Mouse (Mus musculus): ENCODE data around the gene Ccnd2.

Ccnd2 gene

DNA sequence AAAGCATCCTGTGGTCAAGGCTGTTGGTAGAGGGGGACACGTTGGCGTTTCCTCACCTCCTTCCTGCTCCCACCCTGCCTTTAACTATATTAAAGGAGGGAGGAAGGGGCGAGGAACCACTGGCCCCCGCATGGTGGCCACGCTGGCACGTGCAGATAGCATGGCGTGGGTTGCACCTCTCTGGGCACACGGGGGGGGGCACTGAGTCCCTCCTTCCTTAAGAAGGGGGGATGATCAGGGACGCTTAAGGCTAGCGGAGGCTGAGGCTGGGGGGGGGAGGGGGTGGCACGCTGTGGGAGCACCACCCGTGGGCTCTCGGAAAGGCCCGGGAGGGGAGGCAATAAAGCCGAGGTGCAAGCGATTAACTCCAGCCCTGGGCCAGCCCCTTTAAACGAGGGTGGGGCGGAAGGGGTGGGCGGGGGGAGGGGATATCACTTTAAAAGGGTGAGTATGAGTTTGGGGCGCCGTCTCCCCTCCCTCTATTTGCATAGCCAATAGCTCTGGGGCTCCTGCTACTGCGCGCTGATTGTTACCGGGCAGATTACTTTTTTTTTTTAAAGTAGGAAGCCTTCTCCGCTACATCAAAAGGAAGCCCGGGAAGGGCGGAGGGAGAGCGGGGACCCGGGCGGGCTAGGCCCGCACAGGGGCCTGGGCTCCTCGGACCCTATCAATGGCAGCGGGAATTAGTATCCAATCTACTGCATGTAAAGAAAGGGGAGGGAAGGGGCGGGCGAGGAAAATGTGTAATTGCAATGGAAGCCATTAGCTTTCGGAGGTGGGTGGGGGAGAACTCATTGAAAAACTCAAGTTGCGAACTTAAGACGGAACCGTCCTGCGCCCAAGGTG lies at the start of gene Ccnd2:
Ccnd2 (minus strand) TSS at position 88 of the 846 bp plus-strand sequence.
- in situ Hi-C loops (cut with MboI; ENCODE audit: unreplicated experiment in 2 of 2): loop anchor here in 1 of 2 experiments (5.0 kb wide), 1 partner anchor 85 kb away; no protein-coding TSS in a partner anchor

DNA sequence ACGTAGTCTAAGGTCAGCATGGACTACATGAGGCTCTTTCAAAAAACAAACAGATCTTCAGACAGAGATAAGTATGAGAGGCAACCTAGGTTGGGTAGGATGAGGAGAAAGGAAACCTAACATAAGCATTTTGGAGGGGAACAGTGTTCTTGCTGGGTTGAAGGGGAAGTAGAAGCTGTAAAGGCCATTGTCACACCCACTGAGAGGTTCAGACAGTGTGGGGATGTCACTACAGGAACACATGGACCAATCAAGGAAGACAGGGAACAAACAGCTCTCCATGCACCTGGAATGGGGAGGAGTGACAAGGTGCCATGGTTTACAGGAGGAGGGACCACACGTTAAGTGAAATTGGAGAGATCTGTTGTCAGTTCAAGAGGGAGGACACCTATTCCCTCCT lies 45.0 kb upstream of the Ccnd2 start:
- in situ Hi-C loops (cut with MboI; ENCODE audit: unreplicated experiment in 2 of 2): no loop called here

DNA sequence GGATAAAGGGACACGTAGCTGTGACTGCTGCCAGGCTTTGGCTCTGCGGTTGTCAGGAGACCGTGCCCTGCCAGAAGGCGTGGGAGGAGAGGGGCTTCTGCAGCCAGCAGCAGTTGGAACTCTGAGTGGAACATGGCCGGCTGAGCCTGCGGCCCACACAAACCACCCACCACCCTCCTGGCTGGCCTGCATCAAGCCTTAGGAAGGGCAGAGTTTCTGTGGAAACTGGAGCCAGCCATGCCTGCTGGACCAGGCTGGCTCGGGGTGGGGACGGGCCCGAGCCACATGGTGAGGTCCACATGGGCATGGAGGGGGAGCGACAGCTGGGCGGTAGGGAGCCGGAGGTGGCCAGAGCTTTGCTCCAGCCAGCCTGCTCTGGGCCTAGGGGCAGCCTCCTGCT lies 29.3 kb upstream of the Ccnd2 start:
- in situ Hi-C loops (cut with MboI; ENCODE audit: unreplicated experiment in 2 of 2): no loop called here

DNA sequence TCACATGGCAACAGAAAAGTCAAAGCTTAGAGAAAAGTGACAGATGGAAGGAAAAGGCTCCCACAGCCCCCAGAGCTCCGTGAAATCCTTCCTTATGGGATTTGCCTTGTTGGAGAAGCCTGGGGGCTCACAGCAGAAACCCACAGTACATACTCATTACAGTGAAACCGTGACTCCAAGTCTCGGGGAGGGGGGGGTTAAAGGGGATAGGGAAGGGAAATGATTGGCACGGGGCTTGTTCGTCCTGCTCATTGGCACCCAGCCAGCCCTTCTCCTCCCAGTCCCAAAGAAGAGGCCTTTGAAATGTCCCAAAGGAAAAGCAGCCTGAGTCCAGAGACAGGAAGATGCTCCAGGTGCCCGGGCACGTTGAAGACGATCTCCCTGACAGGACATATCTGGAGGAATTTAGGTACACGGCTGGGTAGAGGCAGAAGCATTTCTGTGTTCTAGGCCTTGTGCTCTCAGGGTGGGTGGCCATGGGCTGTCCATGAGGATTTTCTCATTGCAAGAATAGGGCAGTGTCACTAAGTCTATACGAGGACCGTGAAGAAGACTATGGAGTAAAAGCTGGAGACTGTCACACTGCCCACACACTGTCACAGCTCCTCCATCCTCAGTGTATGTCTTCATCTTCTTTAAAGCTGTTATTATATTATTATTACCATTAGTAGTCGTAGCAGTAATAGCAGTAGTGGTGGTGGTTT lies 27.2 kb upstream of the Ccnd2 start:
- in situ Hi-C loops (cut with MboI; ENCODE audit: unreplicated experiment in 2 of 2): no loop called here

DNA sequence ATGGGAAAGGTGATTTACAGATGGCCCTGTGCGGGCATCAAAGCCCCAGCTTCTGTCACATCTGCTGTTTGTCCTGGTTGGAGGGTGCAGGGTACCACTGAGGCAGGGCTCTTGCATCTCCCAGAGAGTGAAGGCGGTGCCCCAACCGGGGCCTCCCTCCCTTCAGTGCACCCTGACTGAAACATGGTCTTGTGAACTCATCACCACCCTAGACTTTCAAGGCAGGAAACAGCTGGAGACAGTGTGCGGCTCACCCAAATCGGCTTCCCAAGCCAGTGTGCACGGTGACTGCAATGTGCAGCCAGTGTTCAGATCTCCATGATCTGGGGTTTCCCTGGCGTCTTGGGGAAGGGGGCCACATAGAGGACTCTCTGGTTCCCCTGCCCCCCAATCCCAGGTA lies 26.0 kb upstream of the Ccnd2 start:
- in situ Hi-C loops (cut with MboI; ENCODE audit: unreplicated experiment in 2 of 2): no loop called here

DNA sequence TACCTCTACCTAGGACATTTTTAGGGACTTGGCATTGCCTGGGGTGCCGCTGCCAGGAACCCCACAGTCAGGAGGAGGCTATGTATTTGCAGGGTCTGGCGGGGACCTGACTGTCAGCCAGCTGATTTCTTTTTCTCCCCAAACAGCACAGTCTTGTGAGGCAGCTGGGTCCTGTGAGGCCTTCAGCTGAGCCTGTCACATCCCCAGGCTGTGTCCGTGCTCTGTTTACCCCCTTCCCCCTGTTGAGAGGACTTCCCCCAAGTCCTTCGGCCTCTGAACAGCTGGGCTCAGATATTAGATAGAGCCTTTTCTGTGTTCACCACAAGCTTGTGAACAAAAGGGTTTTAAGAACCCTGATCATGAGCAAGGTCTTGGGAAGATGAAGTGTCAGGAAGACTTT lies 25.4 kb upstream of the Ccnd2 start:
- in situ Hi-C loops (cut with MboI; ENCODE audit: unreplicated experiment in 2 of 2): no loop called here

DNA sequence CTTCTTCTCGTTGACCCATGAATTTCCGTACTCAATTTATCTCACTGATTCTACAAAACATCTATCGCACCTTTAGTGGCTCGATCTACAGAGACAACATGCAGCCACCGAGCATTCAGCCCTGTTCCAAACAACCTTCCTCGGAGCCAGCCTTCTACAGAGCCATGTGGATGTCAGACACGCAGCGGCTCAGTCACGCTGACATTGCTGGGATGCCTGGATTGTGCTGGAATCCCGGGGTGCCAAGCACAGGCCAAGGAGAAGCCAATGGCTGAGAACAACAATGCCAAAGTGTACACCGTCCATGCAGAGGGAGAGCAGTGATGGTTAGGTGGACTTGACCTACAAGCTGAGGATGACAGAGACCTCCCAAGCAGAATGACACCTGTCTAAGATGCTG lies 20.5 kb upstream of the Ccnd2 start:
- in situ Hi-C loops (cut with MboI; ENCODE audit: unreplicated experiment in 2 of 2): loop anchor here in 1 of 2 experiments (5.0 kb wide), 1 partner anchor 35 kb away; no protein-coding TSS in a partner anchor

DNA sequence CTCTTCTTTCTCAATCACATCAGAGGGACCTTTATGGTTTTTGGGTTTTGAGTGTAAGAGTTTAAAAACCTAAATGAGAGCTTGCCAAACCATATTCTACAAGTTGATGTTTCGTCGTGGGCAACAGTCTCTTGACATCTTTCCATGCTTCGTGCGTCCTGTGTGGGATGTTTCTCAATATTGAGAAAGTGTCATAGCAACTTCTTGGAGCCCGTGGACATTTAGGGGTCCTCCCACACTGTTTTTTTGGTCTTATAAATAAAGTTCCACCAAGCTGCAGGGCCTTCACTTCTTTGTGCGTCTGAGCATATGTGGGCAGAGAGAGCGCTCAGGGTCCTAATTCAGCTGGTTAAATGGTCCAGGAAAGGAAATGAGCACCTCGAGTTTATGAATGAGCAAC lies 18.7 kb upstream of the Ccnd2 start:
- in situ Hi-C loops (cut with MboI; ENCODE audit: unreplicated experiment in 2 of 2): loop anchor here in 1 of 2 experiments (5.0 kb wide), 1 partner anchor 37 kb away; no protein-coding TSS in a partner anchor

DNA sequence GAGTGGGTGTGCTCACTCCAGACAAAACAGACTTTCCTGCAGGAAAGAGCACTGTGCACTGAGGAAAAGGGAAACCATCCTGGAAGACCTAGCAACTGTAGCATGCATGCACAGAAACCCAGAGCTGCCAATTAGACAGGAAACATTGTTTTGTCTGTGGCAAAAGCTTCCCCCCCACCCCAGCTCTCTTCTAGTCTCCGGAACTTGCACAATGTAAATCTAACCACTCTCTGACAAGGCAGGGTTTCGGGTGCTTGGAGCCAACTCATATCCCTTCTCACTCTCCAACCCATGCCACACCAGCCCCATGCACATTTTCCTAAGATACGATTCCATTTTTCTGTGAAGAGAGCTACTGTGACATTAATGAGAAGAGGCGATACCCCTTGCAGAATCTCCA lies 13.7 kb upstream of the Ccnd2 start:
- in situ Hi-C loops (cut with MboI; ENCODE audit: unreplicated experiment in 2 of 2): loop anchor here in 1 of 2 experiments (5.0 kb wide), 1 partner anchor 37 kb away; no protein-coding TSS in a partner anchor

DNA sequence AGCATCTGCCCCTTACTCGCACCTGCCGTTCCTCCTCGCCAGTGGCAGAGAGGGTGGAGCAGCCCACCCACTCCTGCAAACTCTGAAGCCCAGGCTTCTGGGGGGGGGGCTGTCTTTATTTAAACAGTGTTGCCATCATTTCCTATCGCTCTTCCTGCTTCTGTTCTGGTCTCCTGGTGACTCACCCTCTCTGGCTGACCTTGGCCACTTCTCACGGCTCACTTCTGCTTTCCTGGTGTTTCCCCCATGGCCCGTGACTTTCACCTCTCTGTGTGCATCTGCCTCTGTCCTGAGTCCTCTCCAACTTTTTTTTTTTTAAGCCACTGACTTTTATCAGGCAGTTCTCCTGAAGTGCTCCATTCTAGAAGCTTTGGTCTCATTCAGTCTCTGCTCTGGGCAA lies 10.8 kb upstream of the Ccnd2 start:
- in situ Hi-C loops (cut with MboI; ENCODE audit: unreplicated experiment in 2 of 2): no loop called here

DNA sequence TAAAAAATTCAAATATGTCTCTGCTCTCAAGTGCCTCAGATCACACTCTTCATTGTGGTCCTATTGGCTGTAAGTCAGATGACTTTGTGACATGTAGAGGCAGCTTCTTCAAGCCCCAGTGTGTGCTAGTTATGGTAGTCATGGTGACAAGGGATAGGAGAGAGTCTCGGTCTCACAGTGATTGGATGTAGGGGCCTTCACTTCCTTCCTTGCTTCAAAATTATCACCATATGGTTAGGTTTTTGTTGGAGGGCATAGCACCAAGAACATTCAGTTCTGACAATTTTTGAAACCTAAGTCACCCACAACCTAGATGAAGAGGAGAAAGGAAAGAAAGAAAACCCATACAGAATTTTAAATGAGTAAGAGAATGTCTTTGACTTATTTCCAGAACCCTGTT lies 5.3 kb upstream of the Ccnd2 start:
- in situ Hi-C loops (cut with MboI; ENCODE audit: unreplicated experiment in 2 of 2): no loop called here

DNA sequence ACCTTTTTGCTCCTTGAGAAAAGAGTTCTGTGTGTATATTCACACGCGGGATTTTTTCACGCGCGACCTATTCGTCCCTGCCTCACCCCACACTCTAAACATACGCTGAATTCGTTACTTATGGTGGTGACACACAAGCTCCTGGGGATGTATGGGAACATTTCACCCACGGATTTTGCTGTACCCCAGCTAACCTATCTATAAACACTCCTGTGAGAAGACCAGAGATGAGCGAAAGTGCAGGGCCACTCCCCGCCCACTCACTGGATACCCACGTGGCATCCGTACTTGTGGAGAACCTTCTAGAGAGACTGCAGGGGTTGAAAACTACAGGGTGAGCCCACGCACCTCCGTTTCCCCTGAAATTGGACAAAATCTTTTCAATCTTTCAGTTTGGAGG lies 3.5 kb upstream of the Ccnd2 start:
- in situ Hi-C loops (cut with MboI; ENCODE audit: unreplicated experiment in 2 of 2): no loop called here

DNA sequence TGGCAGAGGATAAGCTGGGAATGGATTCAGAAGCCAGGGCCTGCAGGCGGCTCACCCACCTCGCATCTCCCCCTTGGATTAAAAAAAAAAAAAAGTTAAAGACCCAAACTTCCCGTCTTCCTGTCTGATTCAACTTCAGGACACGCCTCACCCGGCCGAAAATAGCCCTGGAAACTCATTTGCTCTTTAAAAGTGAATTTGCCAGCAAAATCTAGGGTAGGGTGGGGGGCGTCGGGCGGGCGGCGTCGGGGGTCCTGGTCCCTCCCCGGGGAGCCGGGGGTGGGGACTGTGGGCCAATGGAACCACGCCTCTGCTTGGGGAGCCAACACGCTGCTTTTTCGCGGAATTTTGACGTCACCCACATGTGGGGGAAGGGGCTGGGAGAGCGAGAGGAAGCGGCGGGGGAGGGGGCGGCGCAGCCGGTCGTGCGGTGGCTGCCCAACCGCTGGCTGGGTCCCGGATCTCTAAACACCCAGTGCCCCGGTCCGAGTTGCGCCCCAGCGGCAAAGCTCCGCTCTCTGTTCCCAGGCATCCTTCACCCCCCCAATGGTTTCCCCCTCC lies 2.8 kb upstream of the Ccnd2 start:
- in situ Hi-C loops (cut with MboI; ENCODE audit: unreplicated experiment in 2 of 2): loop anchor here in 1 of 2 experiments (5.0 kb wide), 1 partner anchor 83 kb away; no protein-coding TSS in a partner anchor

DNA sequence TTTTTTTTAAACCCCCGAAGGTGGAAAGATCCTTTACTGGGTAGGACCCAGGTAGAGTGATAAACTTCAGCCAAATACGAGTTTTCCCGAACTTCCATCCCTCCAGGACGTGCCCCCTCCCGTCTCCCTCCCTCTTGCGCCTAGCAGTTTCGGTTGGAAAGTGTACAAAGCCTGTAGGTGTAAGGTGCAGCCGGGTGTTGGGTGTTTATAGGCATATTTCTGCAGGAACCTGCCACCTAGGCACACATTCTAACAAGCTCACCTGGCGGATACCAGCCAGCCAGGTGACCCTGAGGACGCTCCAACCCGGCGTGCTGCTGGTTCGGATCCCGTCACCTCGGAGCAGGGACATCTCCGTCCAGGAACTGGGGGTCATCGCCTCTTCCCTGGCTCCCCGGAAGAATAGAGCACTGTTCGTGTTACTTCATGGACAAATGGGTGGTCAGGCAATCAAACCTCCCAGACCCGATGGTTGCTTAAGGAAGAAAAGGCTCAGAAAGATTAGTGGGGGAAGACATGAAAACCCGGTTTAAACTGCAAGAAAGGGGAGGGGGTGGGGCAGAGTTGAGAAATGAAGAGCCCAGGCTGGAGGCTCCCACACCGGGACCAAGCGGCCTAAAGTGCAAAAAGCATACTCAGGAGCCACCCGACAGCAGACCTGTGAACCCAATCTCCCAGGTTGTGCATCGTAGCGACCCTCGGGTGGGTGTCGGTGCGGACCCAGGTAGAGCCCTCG lies 2.1 kb upstream of the Ccnd2 start:
- in situ Hi-C loops (cut with MboI; ENCODE audit: unreplicated experiment in 2 of 2): loop anchor here in 1 of 2 experiments (5.0 kb wide), 1 partner anchor 83 kb away; no protein-coding TSS in a partner anchor

DNA sequence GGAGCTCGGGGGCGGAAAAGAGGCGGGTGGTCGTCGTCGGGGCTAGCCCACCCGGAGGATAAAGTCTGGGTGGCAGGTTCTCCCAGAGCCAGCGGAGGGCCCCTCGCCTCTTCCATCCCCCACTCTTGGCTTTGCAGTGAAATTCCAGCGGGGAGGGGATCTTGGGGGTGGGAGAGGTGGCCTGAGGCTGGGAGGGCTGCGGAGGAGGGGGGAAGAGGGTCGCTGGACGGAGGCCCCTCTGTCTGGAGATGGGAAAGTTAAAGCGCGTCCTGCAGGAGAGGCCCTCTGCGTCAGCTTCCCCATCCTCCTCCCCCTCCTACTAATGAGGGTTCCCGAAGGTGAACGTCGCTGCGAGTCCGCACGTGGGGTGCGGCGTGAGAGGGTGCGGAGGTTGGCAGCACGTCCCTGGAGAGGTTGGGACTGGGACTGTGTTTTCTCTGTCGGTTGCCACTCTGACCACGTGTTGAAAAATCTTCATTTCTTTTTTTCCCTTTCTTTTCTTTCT lies 1.4 kb upstream of the Ccnd2 start:
- in situ Hi-C loops (cut with MboI; ENCODE audit: unreplicated experiment in 2 of 2): loop anchor here in 1 of 2 experiments (5.0 kb wide), 1 partner anchor 84 kb away; no protein-coding TSS in a partner anchor

DNA sequence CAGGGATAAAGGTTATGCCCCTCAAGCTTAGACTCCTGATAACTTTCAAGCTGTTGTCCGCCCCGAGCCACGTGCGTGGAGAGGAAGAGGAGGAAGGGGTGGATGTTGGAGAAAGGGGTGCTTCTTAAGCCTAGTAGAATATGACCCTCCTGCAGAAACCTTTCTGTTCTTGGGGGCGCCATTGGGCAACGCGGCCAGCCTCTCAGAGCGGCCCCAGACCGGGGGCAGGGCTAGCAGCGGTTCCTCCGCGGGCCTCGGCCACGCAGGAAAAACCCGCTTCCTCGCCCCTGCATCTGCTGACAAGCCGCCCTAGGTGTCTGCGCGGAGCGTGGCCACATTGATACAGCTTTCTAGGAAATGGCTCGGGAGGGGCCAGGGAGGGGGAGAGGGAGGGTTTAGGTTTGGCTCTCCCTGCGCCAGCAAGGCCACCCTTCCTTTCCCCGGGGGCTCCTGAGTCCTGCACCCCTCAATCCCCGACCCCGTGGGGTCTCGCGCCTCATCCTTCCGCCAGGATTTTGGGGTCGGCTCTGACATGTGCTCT lies 358 bp downstream of the Ccnd2 start:
- in situ Hi-C loops (cut with MboI; ENCODE audit: unreplicated experiment in 2 of 2): loop anchor here in 1 of 2 experiments (5.0 kb wide), 1 partner anchor 86 kb away; no protein-coding TSS in a partner anchor

DNA sequence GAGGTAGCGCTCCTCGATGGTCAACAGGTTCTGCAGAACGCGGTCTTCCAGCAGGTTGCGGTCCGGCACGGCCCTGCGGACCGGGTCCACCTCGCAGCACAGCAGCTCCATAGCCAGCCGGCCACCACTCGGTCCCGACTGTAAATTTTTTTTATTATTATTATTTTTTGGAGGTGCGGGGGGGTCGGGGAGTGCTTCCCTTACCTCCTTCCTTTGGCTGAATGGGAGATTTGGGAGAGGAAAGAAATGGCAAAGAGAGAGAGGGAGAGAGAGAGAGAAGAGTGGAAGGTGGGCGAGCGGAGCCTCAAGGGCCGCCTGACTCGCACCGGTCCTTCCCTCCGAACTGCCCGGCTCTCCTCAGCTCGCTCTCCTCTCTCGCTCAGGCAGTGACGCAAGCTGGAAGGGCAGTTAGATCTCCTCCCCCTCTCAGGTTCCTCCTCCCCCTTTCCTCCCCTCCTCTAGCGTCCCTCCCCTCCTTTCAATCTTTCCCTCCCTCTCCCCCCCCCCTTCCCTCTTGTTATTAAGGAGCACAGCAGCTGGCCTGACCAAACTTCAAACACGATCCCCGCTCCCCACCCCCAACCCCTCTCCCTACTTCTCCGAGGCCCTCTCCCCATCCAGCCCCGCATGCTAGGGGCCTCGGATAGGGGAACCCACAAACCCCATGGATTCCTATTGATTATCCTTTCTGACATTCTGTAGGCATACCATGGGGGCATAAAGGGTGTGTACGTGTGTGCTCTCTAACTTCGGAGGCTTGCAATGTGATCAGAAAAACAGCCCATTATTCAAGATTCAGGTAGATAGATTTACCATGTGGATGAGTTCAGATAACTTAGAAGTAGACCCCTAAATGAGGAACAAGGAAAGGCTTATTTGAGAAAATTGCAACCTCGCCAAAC lies 1.1 kb downstream of the Ccnd2 start:
- in situ Hi-C loops (cut with MboI; ENCODE audit: unreplicated experiment in 2 of 2): loop anchor here in 1 of 2 experiments (5.0 kb wide), 1 partner anchor 86 kb away; no protein-coding TSS in a partner anchor

DNA sequence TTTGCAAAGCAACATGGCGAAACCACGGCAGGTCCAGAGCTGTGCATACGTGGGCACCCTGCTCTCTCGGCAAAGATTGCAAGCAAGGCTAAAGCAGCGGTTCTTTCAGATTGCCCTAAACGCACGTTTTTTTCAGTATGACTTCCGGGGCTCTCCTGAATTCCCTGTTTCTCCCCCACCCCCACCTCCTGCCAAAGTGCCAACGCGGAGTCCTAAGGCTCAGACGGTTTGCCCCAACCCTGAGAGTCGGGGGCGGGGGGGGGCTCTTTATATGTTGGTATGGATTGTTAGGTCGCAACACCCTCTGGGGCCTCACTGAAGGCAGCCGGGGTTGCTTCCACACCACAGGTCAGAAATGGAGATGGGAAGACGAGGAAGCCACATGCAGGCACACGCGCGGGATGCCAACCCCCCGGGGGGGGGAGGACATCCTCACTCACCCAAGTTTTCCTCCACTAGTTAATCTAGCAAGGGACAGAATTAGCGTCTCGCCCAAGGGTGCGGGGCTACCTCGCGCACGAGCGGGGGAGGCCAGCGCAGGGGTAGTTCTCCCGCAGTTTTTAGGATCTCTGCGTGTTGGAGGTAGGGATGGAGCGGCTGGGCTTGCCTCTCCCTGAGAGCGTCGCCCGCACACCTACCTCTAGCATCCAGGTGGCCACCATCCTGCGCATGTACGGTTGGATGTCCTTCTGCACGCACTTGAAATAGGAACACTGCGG lies 1.9 kb downstream of the Ccnd2 start:
- in situ Hi-C loops (cut with MboI; ENCODE audit: unreplicated experiment in 2 of 2): loop anchor here (5.0 to 25.0 kb wide), 9 partner anchors 87 to 1212 kb away; partner anchors contain the start of genes Foxm1 (in 1 of the 2), Parp11 (in 1 of the 2), Rhno1 (in 1 of the 2) and Tulp3 (in 1 of the 2)
